Mouse (Mus musculus): ENCODE data around the gene Ubl4b.

Ubl4b gene

GRCm38 (mm10) chr3:107554842-107555241 is at the start of gene Ubl4b:
TSS of gene Ubl4b (minus strand) at chr3:107555073.
- no peak for DNase-seq (ENCODE audit: low spot score in 2 of 2)

DNA sequence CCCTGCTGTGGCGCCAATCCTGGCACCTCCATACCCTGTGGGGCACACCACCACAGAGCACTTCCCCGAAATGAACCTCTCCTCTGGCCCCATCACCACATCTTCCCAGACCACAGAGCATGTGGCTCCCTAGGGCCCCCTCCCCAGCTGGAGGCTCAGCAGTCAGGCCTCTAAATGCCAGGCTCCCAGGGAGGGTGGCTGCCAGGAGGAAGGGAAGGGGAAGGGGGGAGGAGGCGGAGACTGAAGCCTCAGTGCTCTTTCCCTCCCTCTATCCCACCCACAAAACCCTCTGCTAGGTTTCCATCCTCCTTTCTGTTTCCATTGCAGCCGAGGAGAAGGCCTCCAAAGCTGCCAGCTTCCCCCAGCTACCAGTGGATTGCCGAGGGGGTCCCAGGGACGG is 45.3 kb upstream of the Ubl4b start:
- no peak for DNase-seq (ENCODE audit: low spot score in 2 of 2)

DNA sequence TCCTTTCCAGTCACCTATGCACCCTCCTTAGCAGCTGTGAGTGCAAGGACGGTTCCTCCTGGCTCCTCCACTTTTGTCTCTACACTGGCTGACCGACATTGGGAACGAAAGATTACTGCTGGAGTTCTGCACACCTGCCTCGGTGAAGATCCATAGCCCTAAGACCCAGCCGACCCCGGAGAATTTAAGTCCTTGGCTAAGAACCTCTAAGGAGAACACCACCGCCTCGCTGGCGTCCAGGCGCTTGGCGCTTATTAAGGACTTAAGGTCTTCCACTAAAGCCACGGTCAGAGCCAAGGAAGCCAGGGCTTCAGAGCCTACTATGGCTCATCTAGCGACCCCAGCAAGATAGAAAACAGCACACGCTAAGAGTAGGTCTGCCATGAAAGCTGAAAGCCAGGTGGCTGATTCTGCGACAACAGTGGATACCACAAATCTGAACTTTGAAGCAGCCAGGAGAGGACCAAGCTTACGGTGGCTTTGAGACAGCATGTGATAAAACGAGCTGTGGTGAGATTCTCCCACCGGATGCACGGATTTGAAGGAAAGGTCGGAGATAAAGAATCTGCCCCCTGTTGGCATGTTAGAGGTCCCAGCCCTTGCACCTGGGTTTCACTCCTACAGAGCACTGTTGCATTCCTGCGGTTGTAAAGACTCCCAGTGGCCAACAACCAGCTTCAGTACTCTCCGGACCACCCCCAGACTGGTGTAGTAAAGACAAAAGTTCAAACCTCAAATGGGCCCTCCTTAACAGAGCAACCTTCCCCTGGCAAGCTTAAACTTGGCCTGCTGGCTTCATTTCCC is 42.9 kb upstream of the Ubl4b start:
- no peak for DNase-seq (ENCODE audit: low spot score in 2 of 2)

DNA sequence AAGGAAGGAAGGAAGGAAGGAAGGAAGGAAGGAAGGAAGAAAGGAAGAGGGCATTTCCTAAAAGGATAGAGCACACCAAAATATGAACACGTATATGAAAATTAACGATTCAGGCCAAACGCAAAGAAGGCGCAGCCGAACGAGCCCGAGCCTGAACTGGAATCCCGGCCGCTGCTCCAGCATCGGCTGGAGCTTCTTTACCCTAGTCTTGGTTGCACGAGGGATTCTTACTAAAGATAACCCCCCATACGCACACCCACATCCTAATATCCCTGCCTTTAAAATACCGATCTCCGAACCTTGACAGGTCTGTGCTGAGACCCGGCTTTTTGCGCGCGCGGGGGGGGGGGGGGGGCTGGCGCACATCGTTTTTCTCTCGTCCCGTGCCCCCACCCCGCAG is 42.3 kb upstream of the Ubl4b start:
- no peak for DNase-seq (ENCODE audit: low spot score in 2 of 2)

GRCm38 (mm10) chr3:107596559-107596958 is 41.7 kb upstream of the Ubl4b start:
- DNase-seq (ENCODE audit: low spot score in 2 of 2): no peak

- DNase-seq (ENCODE audit: low spot score in 2 of 2): no peak
These were observed 41.1 kb upstream of the Ubl4b start for GRCm38 (mm10) chr3:107595938-107596461.

- DNase-seq (ENCODE audit: low spot score in 2 of 2): no peak
These were observed 40.5 kb upstream of the Ubl4b start for GRCm38 (mm10) chr3:107595264-107595937.

DNA sequence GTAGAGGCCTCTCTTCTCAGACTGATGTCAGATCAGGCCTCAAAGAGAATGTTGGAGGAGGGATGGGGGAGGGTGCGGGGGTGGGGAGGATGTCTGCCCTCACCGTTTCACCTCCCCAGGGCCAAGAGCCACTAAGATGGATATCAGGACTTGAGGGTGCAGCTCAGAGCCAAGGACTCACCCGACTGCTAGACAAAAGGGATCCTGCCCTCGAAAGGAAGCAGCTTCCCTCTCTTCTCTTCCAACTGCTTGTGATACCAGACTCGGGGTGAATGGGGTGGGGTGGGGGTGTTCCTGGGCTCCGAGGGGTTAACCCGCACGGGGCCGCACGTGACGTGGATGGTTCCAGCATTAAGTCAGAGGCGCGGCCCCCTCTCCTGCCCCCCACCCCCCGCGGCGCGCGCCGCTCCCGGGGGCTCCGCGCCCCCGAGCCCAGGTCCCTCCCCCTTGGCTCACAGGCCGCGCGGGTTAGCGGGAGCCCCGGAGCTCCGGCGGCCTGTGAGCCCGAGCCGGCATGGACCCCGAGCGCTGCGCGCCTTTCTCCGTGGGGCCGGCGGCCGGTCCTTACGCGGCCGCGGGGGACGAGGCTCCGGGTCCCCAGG is 39.9 kb upstream of the Ubl4b start, which contains the start of gene Alx3:
Gene Alx3, plus strand, starts transcription at position 370 of the 602 bp plus-strand sequence.
- DNase-seq (ENCODE audit: low spot score in 2 of 2): no peak

DNA sequence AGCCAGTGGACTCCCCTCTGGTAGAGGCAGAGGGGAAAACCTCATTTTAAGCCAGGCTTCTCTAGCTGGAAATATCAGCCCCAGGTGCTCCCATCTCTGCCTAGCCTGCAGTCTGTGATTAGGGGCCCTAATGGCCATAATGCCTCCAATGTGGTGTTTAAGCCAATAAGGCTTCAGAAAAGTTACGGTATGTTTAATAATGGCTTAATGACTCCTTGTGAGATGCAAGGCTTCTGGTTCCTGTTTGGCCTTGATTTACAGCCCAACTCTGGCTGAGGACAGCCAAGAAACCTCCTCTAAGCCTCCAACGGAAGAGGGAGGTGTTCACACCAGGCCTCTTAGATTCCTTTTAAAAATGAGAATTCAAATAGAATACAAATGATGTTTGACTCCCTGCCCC is 38.8 kb upstream of the Ubl4b start:
- no peak for DNase-seq (ENCODE audit: low spot score in 2 of 2)

GRCm38 (mm10) chr3:107591612-107592011 is 36.7 kb upstream of the Ubl4b start:
- DNase-seq (ENCODE audit: low spot score in 2 of 2): no peak

- DNase-seq (ENCODE audit: low spot score in 2 of 2): no peak
These were observed 31.6 kb upstream of the Ubl4b start for GRCm38 (mm10) chr3:107586504-107586903.

GRCm38 (mm10) chr3:107583893-107584292 is 29.0 kb upstream of the Ubl4b start:
- DNase-seq (ENCODE audit: low spot score in 2 of 2): no peak

DNA sequence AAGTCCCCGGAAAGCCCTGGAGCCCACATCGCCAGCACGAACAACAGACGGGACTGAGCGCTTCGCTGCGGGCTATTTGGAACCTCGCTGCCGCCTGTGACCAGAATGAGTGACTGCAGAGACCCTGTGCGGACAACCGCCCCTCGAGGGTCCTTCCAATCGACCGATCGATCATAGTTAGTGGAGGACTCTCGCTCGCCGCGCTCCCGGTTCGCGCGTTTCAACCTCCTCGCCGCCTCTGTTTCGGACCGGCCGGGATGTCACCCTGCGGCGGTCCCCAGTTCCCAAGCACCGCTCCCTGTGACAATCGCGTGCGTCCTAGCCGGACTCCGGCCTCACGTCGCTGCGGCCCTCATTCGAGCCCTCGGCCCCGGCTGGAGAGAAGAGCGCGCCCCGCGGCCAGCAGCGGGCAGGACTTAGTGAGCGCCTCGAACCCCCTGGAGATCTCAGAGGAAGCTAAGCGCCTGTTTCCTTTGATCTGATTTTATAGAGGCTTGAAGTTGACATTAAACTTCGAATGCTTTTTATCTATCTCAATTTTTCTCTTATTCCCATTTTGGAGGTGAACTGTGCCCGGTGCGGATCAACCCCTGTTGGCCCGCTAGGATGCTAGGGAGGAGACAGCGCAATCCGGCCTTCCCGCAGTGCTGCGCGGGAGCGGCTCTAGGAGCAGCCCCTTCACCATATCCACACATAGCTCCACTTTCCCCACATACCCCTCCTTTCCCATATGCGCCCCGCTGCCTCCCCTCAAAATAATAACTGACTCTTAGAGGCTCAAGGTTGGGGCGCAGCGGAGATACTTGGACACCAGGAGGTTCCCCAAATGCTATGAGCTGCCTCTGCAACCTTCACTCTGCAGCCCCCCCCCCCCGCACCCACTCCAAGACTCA is 28.2 kb upstream of the Ubl4b start:
- DNase-seq (ENCODE audit: low spot score in 2 of 2): no peak

DNA sequence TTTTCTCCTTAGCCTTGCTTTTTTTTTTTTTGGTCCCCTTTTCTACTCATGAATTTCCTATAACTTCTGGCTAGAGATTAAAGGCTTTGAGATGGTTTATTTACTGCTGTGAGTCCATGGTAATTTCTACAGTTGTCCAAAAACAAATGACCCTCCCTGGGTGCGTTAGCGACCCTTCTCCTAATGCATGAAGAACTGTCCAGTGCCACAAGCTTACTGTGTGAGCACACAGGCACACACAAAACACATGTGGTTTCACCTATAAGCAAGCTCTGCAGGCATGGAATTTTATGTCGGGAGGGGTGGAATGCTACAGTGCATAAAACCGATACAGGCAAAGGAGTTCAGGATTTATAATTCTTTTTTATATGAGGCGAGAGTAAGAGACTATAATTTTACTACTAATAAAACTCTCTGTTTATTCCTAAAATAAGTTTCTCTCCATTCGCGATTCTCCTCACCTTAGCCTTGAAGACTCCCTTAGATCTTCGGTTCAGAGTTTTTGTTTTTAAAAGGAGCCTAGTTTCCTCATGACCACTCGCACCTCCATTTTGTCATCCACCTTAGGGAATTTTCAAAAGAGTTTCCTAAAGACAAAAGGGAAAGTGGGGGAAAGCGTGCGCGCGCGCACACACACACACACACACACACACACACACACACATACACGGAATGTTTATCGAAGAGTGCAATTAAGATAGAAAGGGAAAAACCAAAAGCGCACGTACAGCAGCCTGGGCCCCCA is 27.4 kb upstream of the Ubl4b start:
- no peak for DNase-seq (ENCODE audit: low spot score in 2 of 2)

- DNase-seq (ENCODE audit: low spot score in 2 of 2): no peak
These were observed 26.5 kb upstream of the Ubl4b start for GRCm38 (mm10) chr3:107581103-107582010.

GRCm38 (mm10) chr3:107579466-107579865 is 24.6 kb upstream of the Ubl4b start:
- DNase-seq (ENCODE audit: low spot score in 2 of 2): peak; percentile 53 to 70

DNA sequence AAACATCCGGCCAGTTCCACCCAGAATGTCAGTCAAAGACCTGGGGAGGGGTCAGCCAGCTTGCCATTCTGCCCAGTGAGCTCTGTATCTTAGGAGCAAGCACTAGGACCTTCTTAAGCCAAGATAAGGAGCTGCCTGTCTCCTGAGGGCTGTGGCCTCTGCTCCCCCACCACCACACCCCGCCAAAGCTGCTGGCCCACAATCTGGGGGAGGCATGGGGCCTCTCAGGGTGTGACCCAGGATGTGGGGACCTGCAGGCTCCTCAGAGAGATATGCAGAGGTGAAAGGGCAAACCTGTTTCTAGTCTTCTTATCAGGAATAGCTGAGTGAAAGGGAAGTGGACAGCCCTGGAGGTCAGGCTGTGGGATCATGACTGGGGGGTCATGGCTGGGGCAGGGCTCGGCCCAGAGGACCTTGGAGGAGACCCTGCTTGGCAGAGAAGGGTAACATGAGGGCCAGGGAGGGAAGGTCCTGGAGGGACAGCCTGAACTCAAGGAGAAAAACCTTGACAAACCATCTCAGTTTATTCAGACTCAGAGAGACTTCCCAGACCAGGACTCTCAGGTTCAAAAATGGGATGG is 23.0 kb upstream of the Ubl4b start:
- no peak for DNase-seq (ENCODE audit: low spot score in 2 of 2)

- DNase-seq (ENCODE audit: low spot score in 2 of 2): no peak
These were observed 21.9 kb upstream of the Ubl4b start for GRCm38 (mm10) chr3:107576807-107577206.

- no peak for DNase-seq (ENCODE audit: low spot score in 2 of 2)
These were observed 16.3 kb upstream of the Ubl4b start for GRCm38 (mm10) chr3:107571205-107571604.
